Mouse (Mus musculus) left cerebral cortex, postnatal 25 days (tissue): ENCODE data around the gene Tspan10. TPM values are rescaled to one million over a fixed set of nuclear protein-coding genes. Genes with fewer than 3 reads are reported as not detected.
A peak's percentile ranks its signal among the peaks of the same experiment; 100 is the strongest.

Source experiments
- DNase-seq, 2 experiments: peaks; one replicate each; pipeline ENCODE4 v3.0.0; 2022; ENCODE audit warnings: low spot score in 2 of 2, mixed read lengths in 1 of 2
- intact Hi-C: fragments of 180-260 bp; cut with DNase I; formaldehyde crosslinking; loops from one replicate; pipeline ENCODE4 v1.15.1; 2025
- total RNA-seq, 2 experiments: library from RNA; stranded (reverse); gene quantifications; 2 replicates each; pipeline ENCODE4 v1.2.3; 2021

Tspan10 gene
- total RNA-seq, 2 experiments from 2014 or later = 2.8 to 5.8 TPM

- intact Hi-C loops = no loop called here
- no peak for DNase-seq
Observed at GRCm38 (mm10) chr11:120452246-120452645, 9.8 kb downstream of the Tspan10 start.

- intact Hi-C loops = no loop called here
- DNase-seq = no peak
Observed at GRCm38 (mm10) chr11:120453306-120453705, 10.9 kb downstream of the Tspan10 start, which contains the start of gene Pde6g. Pde6g (minus strand) TSS chr11:120453500.

DNA sequence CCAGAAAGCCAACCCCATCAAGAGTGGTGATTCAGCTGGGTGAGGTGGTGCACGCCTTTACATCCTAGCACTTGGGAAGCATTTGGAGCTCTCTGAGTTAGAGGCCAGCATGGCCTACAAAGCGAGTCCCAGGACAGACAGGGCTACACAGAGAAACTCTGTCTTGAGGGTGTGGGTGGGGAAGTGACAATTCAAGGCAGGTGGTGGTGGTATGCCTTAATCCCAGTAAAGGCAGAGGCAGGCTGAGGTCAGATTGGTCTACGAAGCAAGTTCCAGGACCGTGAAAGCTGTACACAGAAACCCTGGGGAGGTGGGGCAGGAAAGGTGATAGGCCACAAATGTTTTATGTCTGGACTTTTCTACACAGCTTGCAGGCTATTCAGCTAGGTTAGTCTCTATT is 12.5 kb downstream of the Tspan10 start:
- intact Hi-C loops = no loop called here
- no peak for DNase-seq

GRCm38 (mm10) chr11:120455413-120455812 is 13.0 kb downstream of the Tspan10 start:
- no peak for DNase-seq
- intact Hi-C loops = no loop called here

DNA sequence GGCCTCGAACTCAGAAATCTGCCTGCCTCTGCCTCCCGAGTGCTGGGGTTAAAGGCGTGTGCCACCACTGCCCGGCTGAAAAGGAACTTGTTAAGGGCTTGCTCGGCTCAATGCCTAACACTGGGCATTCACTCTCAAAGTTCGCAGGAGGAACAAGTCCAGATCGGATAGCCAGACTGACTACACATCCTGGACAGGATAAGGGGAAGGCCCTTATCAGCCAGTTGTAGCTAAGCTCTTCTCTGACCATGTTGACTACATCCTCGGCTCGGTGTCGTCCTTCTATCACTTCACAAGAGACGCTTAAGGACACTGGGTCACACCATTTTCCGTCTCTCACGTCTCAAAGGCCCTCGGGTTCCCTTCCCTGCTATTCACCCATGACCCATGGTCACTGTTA is 14.9 kb downstream of the Tspan10 start:
- intact Hi-C loops = no loop called here
- DNase-seq = no peak

DNA sequence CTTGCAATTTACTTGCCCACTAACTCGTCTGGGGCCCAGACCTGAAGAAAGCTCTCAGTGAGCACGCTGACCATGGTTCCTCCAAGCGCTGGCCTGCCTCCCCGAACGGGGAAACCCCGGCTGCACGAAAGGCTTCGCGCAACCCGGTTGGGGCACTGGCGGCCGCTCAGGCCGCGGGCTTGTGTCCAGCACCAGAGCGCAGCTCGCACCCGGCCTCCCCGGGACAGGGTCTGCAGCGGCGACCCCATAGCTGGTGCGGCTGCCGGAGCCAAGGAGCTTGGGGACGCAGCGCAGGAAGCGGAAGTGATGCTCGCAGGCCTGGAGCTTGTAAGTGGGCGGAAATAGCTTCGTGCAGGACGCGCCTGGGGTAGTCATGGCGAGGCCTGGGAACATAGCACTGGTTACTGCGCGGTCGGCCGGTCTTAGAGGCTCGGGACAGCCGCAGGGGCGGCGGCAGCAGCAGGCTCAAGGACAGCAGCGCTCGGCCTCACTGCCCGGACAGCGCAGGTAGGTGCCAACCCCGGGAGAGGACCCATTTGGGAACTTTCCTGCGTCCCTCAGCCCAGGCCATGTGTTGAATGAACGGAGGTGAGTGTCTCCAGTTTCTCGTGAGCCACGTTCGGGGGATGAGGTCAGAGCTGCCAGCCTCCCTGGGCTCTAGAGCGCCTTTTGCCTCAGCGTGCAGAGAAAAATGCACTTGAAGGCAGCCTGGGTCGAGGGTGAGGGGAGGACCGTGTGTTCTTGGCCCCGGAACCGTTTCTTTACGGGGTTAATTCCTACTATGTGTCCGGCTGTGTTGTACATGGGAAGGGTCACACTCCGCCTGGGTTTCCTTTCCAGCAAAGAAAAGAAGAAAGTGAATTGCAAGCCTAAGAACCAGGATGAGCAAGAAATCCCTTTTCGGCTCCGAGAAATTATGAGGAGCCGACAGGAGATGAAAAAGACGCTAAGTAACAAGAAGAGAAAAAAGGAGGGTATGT is 15.6 kb downstream of the Tspan10 start, which contains the start of the genes Oxld1 and Ccdc137:
Gene Oxld1 (minus strand): TSS at position 297 of the 980 bp plus-strand sequence.
Gene Ccdc137 (plus strand): TSS at position 344 of the 980 bp plus-strand sequence.
- intact Hi-C loops = loop anchor here (1.0 kb wide), 1 partner anchor 21 kb away; the partner anchor contains the start of gene Nploc4
- peak; percentile 83 for DNase-seq

GRCm38 (mm10) chr11:120458847-120459597 is 16.6 kb downstream of the Tspan10 start:
- intact Hi-C loops = loop anchor here (1.0 kb wide), 1 partner anchor 22 kb away; the partner anchor contains the start of gene Nploc4
- DNase-seq = no peak

DNA sequence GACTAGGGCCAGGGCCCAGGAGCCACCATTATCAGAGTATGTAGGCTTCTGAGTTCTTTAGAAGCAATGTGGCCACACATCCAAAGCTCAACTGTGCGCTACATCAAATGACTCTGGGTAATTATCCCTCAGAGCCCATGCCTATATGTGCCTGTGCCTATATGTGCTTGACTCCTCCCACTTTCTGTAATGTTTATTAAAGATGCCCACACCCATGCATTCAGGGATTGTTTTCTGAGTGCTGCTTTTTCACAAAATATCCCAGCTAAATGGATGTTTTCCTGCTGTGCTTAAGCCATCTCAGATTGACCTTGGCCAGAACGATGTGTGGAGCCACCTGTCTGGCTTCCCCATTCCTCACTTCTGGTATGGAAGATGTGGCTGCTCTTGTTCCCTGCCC is 21.1 kb downstream of the Tspan10 start:
- intact Hi-C loops = no loop called here
- no peak for DNase-seq

GRCm38 (mm10) chr11:120464365-120464764 is 21.9 kb downstream of the Tspan10 start:
- intact Hi-C loops = no loop called here

GRCm38 (mm10) chr11:120465521-120465920 is 23.1 kb downstream of the Tspan10 start:
- intact Hi-C loops = no loop called here

More at GRCm38 (mm10) chr11:120464365-120464764, 21.9 kb downstream of the Tspan10 start:
- DNase-seq = no peak

DNA sequence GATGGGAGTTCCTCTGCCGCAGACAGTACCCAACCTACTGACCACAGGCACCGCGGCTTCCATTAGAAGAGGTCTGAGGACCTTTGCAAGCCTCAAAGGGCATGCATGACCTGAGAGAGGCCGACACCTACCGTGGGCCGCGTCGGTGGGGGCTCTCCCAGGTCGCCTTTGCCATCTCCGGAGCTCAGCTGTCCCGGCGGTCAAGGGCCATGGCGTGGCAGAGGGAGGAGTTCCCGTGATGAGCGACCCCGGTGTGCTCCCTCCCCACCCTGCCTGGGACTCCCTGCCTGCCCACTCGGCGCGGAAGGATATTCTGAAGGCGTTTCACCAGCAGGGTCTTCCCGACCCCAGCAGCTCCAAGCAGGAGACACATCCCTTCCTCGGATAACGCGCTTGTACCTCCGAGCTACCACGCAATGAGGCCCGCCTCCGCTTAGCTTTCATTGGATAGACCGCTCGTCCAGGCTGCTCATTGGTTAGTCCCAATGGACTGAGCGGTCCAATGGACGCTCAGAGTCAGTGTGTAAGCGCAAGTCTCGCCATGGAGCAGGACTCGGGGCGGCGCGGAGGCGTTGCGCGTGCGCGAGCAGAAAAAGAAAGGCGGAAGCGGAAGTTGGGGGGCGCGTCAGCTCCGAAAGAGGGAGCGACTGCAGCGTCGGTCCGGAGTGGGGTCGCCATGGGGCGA is 24.7 kb downstream of the Tspan10 start, which contains the start of gene Arl16:
Gene Arl16 (minus strand): TSS at position 557 of the 685 bp plus-strand sequence.
- intact Hi-C loops = loop anchor here (1.0 kb wide), 1 partner anchor 17 kb away; the partner anchor contains the start of gene Mrpl12
- peak; percentile 94 to 98 for DNase-seq

More at GRCm38 (mm10) chr11:120465521-120465920, 23.1 kb downstream of the Tspan10 start:
- no peak for DNase-seq

GRCm38 (mm10) chr11:120467736-120468092 is 25.3 kb downstream of the Tspan10 start:
- intact Hi-C loops = loop anchor here (1.0 kb wide), 1 partner anchor 17 kb away; the partner anchor contains the start of gene Mrpl12
- DNase-seq = no peak

GRCm38 (mm10) chr11:120472052-120472451 is 29.6 kb downstream of the Tspan10 start:
- no peak for DNase-seq
- intact Hi-C loops = no loop called here

DNA sequence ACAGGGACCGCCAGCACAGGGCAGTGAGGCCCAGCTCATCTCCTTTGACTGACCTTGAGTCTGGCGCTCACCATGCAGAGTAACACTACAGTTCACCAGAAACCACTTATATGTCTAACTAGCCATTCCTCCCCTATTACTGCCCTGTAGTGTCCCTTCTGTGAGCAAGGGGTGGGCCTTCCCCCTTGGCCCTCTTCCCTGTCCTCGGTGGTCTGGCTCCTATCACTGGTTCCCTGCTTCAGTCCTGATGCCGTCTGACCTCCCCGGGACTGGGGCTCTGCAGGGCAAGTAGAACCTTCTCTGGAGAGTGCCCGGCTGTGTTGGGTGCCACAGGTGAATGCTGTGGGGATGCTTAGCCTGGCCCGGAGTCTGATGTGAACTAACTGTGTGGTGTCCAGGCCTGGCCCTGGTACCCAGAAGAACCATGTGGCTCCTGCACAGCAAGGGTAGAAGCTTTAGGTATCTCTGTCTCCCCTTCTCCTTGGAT is 41.0 kb downstream of the Tspan10 start:
- intact Hi-C loops = no loop called here
- no peak for DNase-seq

GRCm38 (mm10) chr11:120484265-120484981 is 42.0 kb downstream of the Tspan10 start, which contains the start of gene Mrpl12:
Mrpl12 (plus strand) TSS chr11:120484613.
- peak; percentile 93 to 94 for DNase-seq
- intact Hi-C loops = loop anchor here (1.0 kb wide), 1 partner anchor 17 kb away; the partner anchor contains the start of gene Arl16

DNA sequence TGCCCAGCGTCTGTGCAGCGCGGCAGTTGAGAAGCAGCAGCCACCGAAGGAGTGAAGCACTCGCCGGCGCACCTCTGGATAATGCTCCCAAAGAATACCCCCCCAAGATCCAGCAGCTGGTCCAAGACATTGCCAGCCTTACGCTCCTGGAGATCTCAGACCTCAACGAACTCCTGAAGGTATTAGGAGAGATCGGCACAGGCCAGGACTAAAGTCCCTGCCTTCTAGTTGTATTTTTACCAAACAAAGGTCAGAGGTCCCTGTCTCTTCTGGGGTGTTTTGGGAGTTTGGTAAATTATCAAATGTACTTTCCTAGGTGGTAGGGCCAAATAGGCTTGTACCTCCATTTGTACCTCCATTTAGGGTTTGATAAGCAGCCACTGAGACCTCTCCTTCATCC is 42.8 kb downstream of the Tspan10 start:
- intact Hi-C loops = no loop called here
- DNase-seq = no peak

DNA sequence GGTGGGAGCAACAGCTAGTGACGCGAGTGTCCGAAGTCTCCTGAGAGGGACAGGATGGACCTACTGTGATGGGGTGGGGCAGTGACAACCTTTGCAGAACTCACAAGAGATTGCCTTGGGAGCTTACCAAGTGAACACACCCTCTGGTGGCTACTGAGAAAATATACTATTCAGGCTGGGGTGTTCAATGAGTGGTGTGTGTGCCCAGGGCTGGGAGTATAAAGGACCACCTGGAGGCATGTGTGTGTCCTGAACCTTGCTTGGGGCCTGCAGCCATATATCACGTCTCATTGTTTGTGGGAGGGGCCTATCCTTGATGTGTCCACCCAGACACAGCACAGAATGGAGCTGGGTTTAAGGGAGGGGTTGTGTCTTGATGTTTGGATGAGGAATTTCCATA is 46.1 kb downstream of the Tspan10 start:
- intact Hi-C loops = loop anchor here (2.0 kb wide), 1 partner anchor 124 kb away; no protein-coding TSS in a partner anchor

More for the DNA sequence above, 46.1 kb downstream of the Tspan10 start:
- no peak for DNase-seq
